ENCODE assay signal across 7 mouse cellular contexts in the genomic region with DNA sequence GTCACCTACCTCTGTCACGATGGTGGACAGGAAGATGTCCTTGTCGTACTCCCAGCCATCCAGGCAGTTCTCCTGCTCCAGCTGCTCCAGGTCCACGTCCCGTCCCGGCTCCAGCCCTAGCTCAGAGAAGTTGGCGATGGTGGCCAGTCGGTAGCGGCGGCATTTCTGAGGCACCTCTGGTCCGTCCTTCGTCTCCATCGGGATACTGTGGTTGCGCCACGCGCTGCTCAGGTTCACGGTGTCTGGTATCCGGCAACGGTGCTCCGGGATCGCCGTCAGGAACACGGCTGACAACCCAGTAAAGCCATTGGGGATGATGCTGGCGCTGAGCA. TPM values are rescaled to one million over a fixed set of nuclear protein-coding genes. Genes with fewer than 3 reads are reported as not detected.
DNase-seq lines count a peak whose midpoint lies in the region; ATAC-seq and TF ChIP-seq lines count a peak whose summit lies in the region.
"Not testable (repeated sequence)": the region's sequence is repeated elsewhere in the genome, so short reads cannot be mapped to it uniquely, and the experiment has no call there.

No protein-coding gene starts in this region.

- not testable (repeated sequence) for H3K9me3 ChIP-seq in forebrain, embryonic 13.5 days (replicated peaks); heart, embryonic 15.5 days (replicated peaks); kidney, embryonic 14.5 days (ENCODE audit: control insufficient read depth, low read length); liver, embryonic 13.5 days (replicated peaks); neural tube, embryonic 14.5 days (ENCODE audit: control insufficient read depth, low read length)

- peak overlapping the region; percentile 59 for H3K4me3 ChIP-seq in cerebellum, adult 2 months (replicated peaks; ENCODE audit: insufficient read depth, low read depth, low read length)
- peak overlapping the region; percentile 57 for H3K4me3 ChIP-seq in forebrain, embryonic 13.5 days
- peak overlapping the region; percentile 66 for H3K4me3 ChIP-seq in heart, embryonic 15.5 days
- H3K4me3 ChIP-seq in kidney, embryonic 14.5 days (ENCODE audit: low read length): peak overlapping the region; percentile 64
- H3K4me3 ChIP-seq in liver, embryonic 13.5 days (replicated peaks): peak overlapping the region; percentile 67
- peak overlapping the region; percentile 50 for H3K4me3 ChIP-seq in neural tube, embryonic 14.5 days (ENCODE audit: low read depth, low read length)

- not testable (repeated sequence) for H3K36me3 ChIP-seq in forebrain, embryonic 13.5 days (ENCODE audit: poor library complexity, severe bottlenecking); heart, embryonic 15.5 days; kidney, embryonic 14.5 days (ENCODE audit: control insufficient read depth, insufficient read depth, low read length); neural tube, embryonic 14.5 days (ENCODE audit: control insufficient read depth, insufficient read depth, low read length)
- peaks cover 25% of the 10 kb centered on the region for H3K36me3 ChIP-seq in liver, embryonic 13.5 days

- H3K9ac ChIP-seq in forebrain, embryonic 13.5 days: peak overlapping the region; percentile 65
- H3K9ac ChIP-seq in heart, embryonic 15.5 days: peak overlapping the region; percentile 65
- peak overlapping the region; percentile 73 for H3K9ac ChIP-seq in kidney, embryonic 14.5 days (ENCODE audit: low read depth, low read length)
- H3K9ac ChIP-seq in liver, embryonic 13.5 days: peak overlapping the region; percentile 72
- peak overlapping the region; percentile 39; the same call in 1 of the 2 replicates for H3K9ac ChIP-seq in neural tube, embryonic 14.5 days (replicated peaks; ENCODE audit: low read depth, low read length)

- H3K4me2 ChIP-seq in forebrain, embryonic 13.5 days: peak overlapping the region; percentile 91
- H3K4me2 ChIP-seq in heart, embryonic 15.5 days: peak overlapping the region; percentile 96
- H3K4me2 ChIP-seq in kidney, embryonic 14.5 days (replicated peaks; ENCODE audit: low read depth, low read length): peak overlapping the region; percentile 97
- peak overlapping the region; percentile 96 for H3K4me2 ChIP-seq in liver, embryonic 13.5 days
- H3K4me2 ChIP-seq in neural tube, embryonic 14.5 days (ENCODE audit: low read depth, low read length): peak overlapping the region; percentile 91

- not testable (repeated sequence) for TF ChIP-seq CTCF in cerebellum, adult 2 months (IDR thresholded peaks at IDR 0.05; ENCODE audit: borderline replicate concordance, insufficient read depth, low read depth, low read length)

- ATAC-seq in forebrain, embryonic 13.5 days: peak; percentile 21; the same call in 1 of the 2 replicates
- 0 out of 2 replicates have a peak, but pooled peaks have one; percentile 24 for ATAC-seq in heart, embryonic 15.5 days (replicated peaks; ENCODE audit: insufficient number of reproducible peaks, insufficient read depth, low FRiP score, low read depth)
- peak; percentile 17; the same call in 1 of the 2 replicates for ATAC-seq in kidney, embryonic 14.5 days (ENCODE audit: low FRiP score, low TSS enrichment)
- not testable (repeated sequence) for ATAC-seq in liver, embryonic 13.5 days (ENCODE audit: low read depth)
- ATAC-seq in megakaryocyte-erythroid progenitor cell, adult 5-6 weeks (replicated peaks; ENCODE audit: low FRiP score, low TSS enrichment, poor library complexity, severe bottlenecking): peak; percentile 38
- ATAC-seq in neural tube, embryonic 14.5 days (ENCODE audit: low read depth): peak; percentile 51

- H3K27ac ChIP-seq in cerebellum, adult 2 months (ENCODE audit: insufficient read depth, low read length); forebrain, embryonic 13.5 days; heart, embryonic 15.5 days; kidney, embryonic 14.5 days (ENCODE audit: low read depth, low read length); liver, embryonic 13.5 days; neural tube, embryonic 14.5 days (ENCODE audit: low read depth, low read length): not testable (repeated sequence)

- H3K27me3 ChIP-seq in cerebellum, adult 2 months (ENCODE audit: control insufficient read depth, insufficient read depth, low read length); heart, embryonic 15.5 days; kidney, embryonic 14.5 days (ENCODE audit: control insufficient read depth, insufficient read depth, low read length); liver, embryonic 13.5 days; neural tube, embryonic 14.5 days (ENCODE audit: control insufficient read depth, insufficient read depth, low read length): not testable (repeated sequence)
- peaks cover 15% of the 10 kb centered on the region for H3K27me3 ChIP-seq in forebrain, embryonic 13.5 days

- not testable (repeated sequence) for TF ChIP-seq POLR2A in cerebellum, adult 2 months (IDR thresholded peaks at IDR 0.05; ENCODE audit: borderline replicate concordance, insufficient read depth, low read length)

- 2% methylated on average over 23 of the region's 23 CpGs for WGBS in cerebellum, adult 2 months
- 0% methylated on average over 23 of the region's 23 CpGs for WGBS in forebrain, embryonic 13.5 days
- WGBS in heart, embryonic 15.5 days: under 1% methylated on average over 23 of the region's 23 CpGs
- 0% methylated on average over 23 of the region's 23 CpGs for WGBS in kidney, embryonic 14.5 days
- WGBS in liver, embryonic 13.5 days (ENCODE audit: insufficient replicate concordance): 1% methylated on average over 23 of the region's 23 CpGs
- 0% methylated on average over 23 of the region's 23 CpGs for WGBS in neural tube, embryonic 14.5 days

- DNase-seq in cerebellum, adult 2 months; liver, embryonic 13.5 days: not testable (repeated sequence)

- H3K4me1 ChIP-seq in cerebellum, adult 2 months (ENCODE audit: control insufficient read depth, insufficient read depth, low read length); forebrain, embryonic 13.5 days; heart, embryonic 15.5 days (replicated peaks); kidney, embryonic 14.5 days (ENCODE audit: control insufficient read depth, insufficient read depth, low read length); neural tube, embryonic 14.5 days (ENCODE audit: control insufficient read depth, insufficient read depth, low read length): not testable (repeated sequence)
- peaks cover 17% of the 10 kb centered on the region for H3K4me1 ChIP-seq in liver, embryonic 13.5 days (replicated peaks)

RNA-seq across cellular contexts. Expression of a gene that starts 0.7 kb away (rescaled TPM):
- polyA plus RNA-seq in cerebellum, adult 2 months (2012; rRNA removed): 2.4 and 2.7 TPM in 2 replicates
- 0.80 and 1.7 TPM in 2 replicates for polyA plus RNA-seq in forebrain, embryonic 13.5 days (2015; fragmentation: Nextera tagmentation; extraction: Ambion mirVana)
- 1.8 and 2.6 TPM in 2 replicates for polyA plus RNA-seq in heart, embryonic 15.5 days (2015; fragmentation: Nextera tagmentation; extraction: Ambion mirVana)
- 5.2 and 5.5 TPM in 2 replicates for polyA plus RNA-seq in kidney, embryonic 14.5 days (2014; fragmentation: Nextera tagmentation; extraction: Ambion mirVana)
- 1.1 and 1.6 TPM in 2 replicates for polyA plus RNA-seq in liver, embryonic 13.5 days (2015; fragmentation: Nextera tagmentation; extraction: Ambion mirVana)
- total RNA-seq in megakaryocyte-erythroid progenitor cell, adult 5-6 weeks (2014; fragmentation: Nextera tagmentation): 1.5 and 4.3 TPM in 2 replicates
- 2.3 TPM in 1 of 2 replicates, not detected in the other for total RNA-seq in megakaryocyte-erythroid progenitor cell, adult 5-6 weeks (2017)
- polyA plus RNA-seq in neural tube, embryonic 14.5 days (2014; fragmentation: Nextera tagmentation; extraction: Ambion mirVana): 3.7 and 3.8 TPM in 2 replicates

RNA-seq across cellular contexts. Expression of a gene that starts 48.5 kb away (rescaled TPM):
- 53.6 and 61.9 TPM in 2 replicates for polyA plus RNA-seq in cerebellum, adult 2 months (2012; rRNA removed)
- 0.21 and 0.74 TPM in 2 replicates for polyA plus RNA-seq in forebrain, embryonic 13.5 days (2015; fragmentation: Nextera tagmentation; extraction: Ambion mirVana)
- 0.83 and 1.1 TPM in 2 replicates for polyA plus RNA-seq in heart, embryonic 15.5 days (2015; fragmentation: Nextera tagmentation; extraction: Ambion mirVana)
- 0.99 and 1.4 TPM in 2 replicates for polyA plus RNA-seq in kidney, embryonic 14.5 days (2014; fragmentation: Nextera tagmentation; extraction: Ambion mirVana)
- 33.7 and 33.9 TPM in 2 replicates for polyA plus RNA-seq in liver, embryonic 13.5 days (2015; fragmentation: Nextera tagmentation; extraction: Ambion mirVana)
- total RNA-seq in megakaryocyte-erythroid progenitor cell, adult 5-6 weeks (2014; fragmentation: Nextera tagmentation): 8.4 and 11.5 TPM in 2 replicates
- total RNA-seq in megakaryocyte-erythroid progenitor cell, adult 5-6 weeks (2017): 1.8 and 4.9 TPM in 2 replicates
- 3.1 and 6.1 TPM in 2 replicates for polyA plus RNA-seq in neural tube, embryonic 14.5 days (2014; fragmentation: Nextera tagmentation; extraction: Ambion mirVana)
